Mouse (Mus musculus) liver, embryonic 14.5 days (tissue): ENCODE results near the gene Gm20521. TPM values are rescaled to one million over a fixed set of nuclear protein-coding genes. Genes with fewer than 3 reads are reported as not detected.

Experiments used
- polyA plus RNA-seq, 2 experiments: library from polyadenylated mRNA; depleted of rRNA in 1 of 2; stranded (reverse) in 1 of 2; unstranded in 1 of 2; fragments of >200 nt; fragmentation: Nextera tagmentation in 1 of 2; extraction: Ambion mirVana in 1 of 2; gene quantifications; 2 replicates each; pipeline versions ENCODE4 v1.2.1 to v1.2.3; 2012 to 2014

Gene Gm20521
- polyA plus RNA-seq, 2 experiments: 0.06 TPM; not detected in 1

Other genes starting within 250 kb of the Gm20521 start
- not detected in 2 replicates for gene Gm17606, start 242.5 kb upstream of the Gm20521 start, polyA plus RNA-seq (2012; rRNA removed)
- gene Gm17606, start 242.5 kb upstream of the Gm20521 start, polyA plus RNA-seq (2014; fragmentation: Nextera tagmentation; extraction: Ambion mirVana): not detected in 2 replicates
- 1.4 and 1.6 TPM in 2 replicates for gene Cdh24, start 242.1 kb upstream of the Gm20521 start, polyA plus RNA-seq (2012; rRNA removed)
- 0.08 and 0.13 TPM in 2 replicates for gene Cdh24, start 242.1 kb upstream of the Gm20521 start, polyA plus RNA-seq (2014; fragmentation: Nextera tagmentation; extraction: Ambion mirVana)
- gene 1700123O20Rik, start 197.2 kb upstream of the Gm20521 start, polyA plus RNA-seq (2012; rRNA removed): 29.6 and 33.6 TPM in 2 replicates
- gene 1700123O20Rik, start 197.2 kb upstream of the Gm20521 start, polyA plus RNA-seq (2014; fragmentation: Nextera tagmentation; extraction: Ambion mirVana): 39.9 and 42.8 TPM in 2 replicates
- gene Acin1, start 196.5 kb upstream of the Gm20521 start, polyA plus RNA-seq (2012; rRNA removed): 43.5 and 64.5 TPM in 2 replicates
- gene Acin1, start 196.5 kb upstream of the Gm20521 start, polyA plus RNA-seq (2014; fragmentation: Nextera tagmentation; extraction: Ambion mirVana): 43.2 and 47.9 TPM in 2 replicates
- 0.01 and 0.03 TPM in 2 replicates for gene Gm29776, start 184.6 kb upstream of the Gm20521 start, polyA plus RNA-seq (2012; rRNA removed)
- gene Gm29776, start 184.6 kb upstream of the Gm20521 start, polyA plus RNA-seq (2014; fragmentation: Nextera tagmentation; extraction: Ambion mirVana): 0.06 TPM in 1 of 2 replicates, not detected in the other
- gene Cebpe, start 171.3 kb upstream of the Gm20521 start, polyA plus RNA-seq (2012; rRNA removed): 5.4 and 6.3 TPM in 2 replicates
- gene Cebpe, start 171.3 kb upstream of the Gm20521 start, polyA plus RNA-seq (2014; fragmentation: Nextera tagmentation; extraction: Ambion mirVana): 4.3 and 5.1 TPM in 2 replicates
- 3.3 and 3.6 TPM in 2 replicates for gene Slc7a8, start 101.5 kb upstream of the Gm20521 start, polyA plus RNA-seq (2012; rRNA removed)
- gene Slc7a8, start 101.5 kb upstream of the Gm20521 start, polyA plus RNA-seq (2014; fragmentation: Nextera tagmentation; extraction: Ambion mirVana): 3.7 and 3.9 TPM in 2 replicates
- gene Rnf212b, start 69.3 kb upstream of the Gm20521 start, polyA plus RNA-seq (2012; rRNA removed): not detected in 2 replicates
- not detected in 2 replicates for gene Rnf212b, start 69.3 kb upstream of the Gm20521 start, polyA plus RNA-seq (2014; fragmentation: Nextera tagmentation; extraction: Ambion mirVana)
- gene Homez, start 12.5 kb upstream of the Gm20521 start, polyA plus RNA-seq (2012; rRNA removed): 0.78 and 0.96 TPM in 2 replicates
- gene Homez, start 12.5 kb upstream of the Gm20521 start, polyA plus RNA-seq (2014; fragmentation: Nextera tagmentation; extraction: Ambion mirVana): 1.8 TPM in 2 replicates
- gene Ppp1r3e, start 5.9 kb upstream of the Gm20521 start, polyA plus RNA-seq (2012; rRNA removed): 1.9 and 2.6 TPM in 2 replicates
- gene Ppp1r3e, start 5.9 kb upstream of the Gm20521 start, polyA plus RNA-seq (2014; fragmentation: Nextera tagmentation; extraction: Ambion mirVana): 0.45 and 0.52 TPM in 2 replicates
- 3.8 and 4.9 TPM in 2 replicates for gene Bcl2l2, start 64 bp upstream of the Gm20521 start, polyA plus RNA-seq (2012; rRNA removed)
- gene Bcl2l2, start 64 bp upstream of the Gm20521 start, polyA plus RNA-seq (2014; fragmentation: Nextera tagmentation; extraction: Ambion mirVana): 0.47 and 0.51 TPM in 2 replicates
- 98.8 and 110 TPM in 2 replicates for gene Pabpn1, start 9.1 kb downstream of the Gm20521 start, polyA plus RNA-seq (2012; rRNA removed)
- 47.1 and 51.7 TPM in 2 replicates for gene Pabpn1, start 9.1 kb downstream of the Gm20521 start, polyA plus RNA-seq (2014; fragmentation: Nextera tagmentation; extraction: Ambion mirVana)
- 4.2 and 5.1 TPM in 2 replicates for gene Slc22a17, start 29.7 kb downstream of the Gm20521 start, polyA plus RNA-seq (2012; rRNA removed)
- gene Slc22a17, start 29.7 kb downstream of the Gm20521 start, polyA plus RNA-seq (2014; fragmentation: Nextera tagmentation; extraction: Ambion mirVana): 0.79 and 0.96 TPM in 2 replicates
- 0.54 and 0.69 TPM in 2 replicates for gene Efs, start 42.7 kb downstream of the Gm20521 start, polyA plus RNA-seq (2012; rRNA removed)
- gene Efs, start 42.7 kb downstream of the Gm20521 start, polyA plus RNA-seq (2014; fragmentation: Nextera tagmentation; extraction: Ambion mirVana): 0.23 and 0.39 TPM in 2 replicates
- not detected in 2 replicates for gene Il25, start 49.3 kb downstream of the Gm20521 start, polyA plus RNA-seq (2012; rRNA removed)
- gene Il25, start 49.3 kb downstream of the Gm20521 start, polyA plus RNA-seq (2014; fragmentation: Nextera tagmentation; extraction: Ambion mirVana): not detected in 2 replicates
- gene Cmtm5, start 52.8 kb downstream of the Gm20521 start, polyA plus RNA-seq (2012; rRNA removed): 0.04 TPM in 1 of 2 replicates, not detected in the other
- gene Cmtm5, start 52.8 kb downstream of the Gm20521 start, polyA plus RNA-seq (2014; fragmentation: Nextera tagmentation; extraction: Ambion mirVana): not detected in 2 replicates
- gene Myh6, start 83.5 kb downstream of the Gm20521 start, polyA plus RNA-seq (2012; rRNA removed): 0.01 and 0.02 TPM in 2 replicates
- not detected in 2 replicates for gene Myh6, start 83.5 kb downstream of the Gm20521 start, polyA plus RNA-seq (2014; fragmentation: Nextera tagmentation; extraction: Ambion mirVana)
- gene Gm17428, start 93.5 kb downstream of the Gm20521 start, polyA plus RNA-seq (2012; rRNA removed): not detected in 2 replicates
- not detected in 2 replicates for gene Gm17428, start 93.5 kb downstream of the Gm20521 start, polyA plus RNA-seq (2014; fragmentation: Nextera tagmentation; extraction: Ambion mirVana)
- 0.03 and 0.07 TPM in 2 replicates for gene Myh7, start 111.2 kb downstream of the Gm20521 start, polyA plus RNA-seq (2012; rRNA removed)
- 0.05 TPM in 1 of 2 replicates, not detected in the other for gene Myh7, start 111.2 kb downstream of the Gm20521 start, polyA plus RNA-seq (2014; fragmentation: Nextera tagmentation; extraction: Ambion mirVana)
- gene Ngdn, start 132.0 kb downstream of the Gm20521 start, polyA plus RNA-seq (2012; rRNA removed): 14.4 and 31.0 TPM in 2 replicates
- gene Ngdn, start 132.0 kb downstream of the Gm20521 start, polyA plus RNA-seq (2014; fragmentation: Nextera tagmentation; extraction: Ambion mirVana): 36.0 and 39.6 TPM in 2 replicates
- gene Zfhx2, start 208.9 kb downstream of the Gm20521 start, polyA plus RNA-seq (2012; rRNA removed): 0.26 and 0.29 TPM in 2 replicates
- 0.61 and 0.62 TPM in 2 replicates for gene Zfhx2, start 208.9 kb downstream of the Gm20521 start, polyA plus RNA-seq (2014; fragmentation: Nextera tagmentation; extraction: Ambion mirVana)
- gene Thtpa, start 211.3 kb downstream of the Gm20521 start, polyA plus RNA-seq (2012; rRNA removed): 2.0 and 2.6 TPM in 2 replicates
- 4.3 and 4.6 TPM in 2 replicates for gene Thtpa, start 211.3 kb downstream of the Gm20521 start, polyA plus RNA-seq (2014; fragmentation: Nextera tagmentation; extraction: Ambion mirVana)
- 12.7 and 13.4 TPM in 2 replicates for gene Ap1g2, start 223.2 kb downstream of the Gm20521 start, polyA plus RNA-seq (2012; rRNA removed)
- gene Ap1g2, start 223.2 kb downstream of the Gm20521 start, polyA plus RNA-seq (2014; fragmentation: Nextera tagmentation; extraction: Ambion mirVana): 18.6 and 21.2 TPM in 2 replicates
- gene Jph4, start 233.5 kb downstream of the Gm20521 start, polyA plus RNA-seq (2012; rRNA removed): 0.04 and 0.15 TPM in 2 replicates
- 0.04 TPM in 1 of 2 replicates, not detected in the other for gene Jph4, start 233.5 kb downstream of the Gm20521 start, polyA plus RNA-seq (2014; fragmentation: Nextera tagmentation; extraction: Ambion mirVana)